Mouse (Mus musculus) embryonic facial prominence, embryonic 14.5 days (tissue): Measurements from ENCODE around the gene Gapvd1. TPM values are rescaled to one million over a fixed set of nuclear protein-coding genes. Genes with fewer than 3 reads are reported as not detected.
A peak's percentile ranks its signal among the peaks of the same experiment; 100 is the strongest.

Source experiments
- ATAC-seq: fragments of 200-750 bp; cut with Nextera tagmentation; 2 replicates; pipeline ENCODE4 v1.8.0; 2017; ENCODE audit warnings: low read depth, moderate number of reproducible peaks, moderate TSS enrichment
- DNase-seq: peaks from one replicate; pipeline ENCODE4 v3.0.0-alpha.2; 2015; ENCODE audit warnings: low spot score
- H3K27ac ChIP-seq: fragments of 300-500 bp; sonication (generic); replicated peaks from 2 replicates; pipeline ENCODE4 v1.5.1; 2014; ENCODE audit warnings: low read depth, mild to moderate bottlenecking, low read length, moderate library complexity
- H3K27me3 ChIP-seq: fragments of 300-500 bp; sonication (generic); replicated peaks from 2 replicates; pipeline ENCODE4 v1.6.1; 2014; ENCODE audit warnings: low read length; ENCODE audit not compliant: control insufficient read depth, insufficient read depth
- H3K36me3 ChIP-seq: fragments of 300-500 bp; sonication (generic); 2 replicates; pipeline ENCODE4 v1.6.1; 2014; ENCODE audit warnings: low read length, mixed read lengths; ENCODE audit not compliant: control insufficient read depth, insufficient read depth
- H3K4me1 ChIP-seq: fragments of 300-500 bp; sonication (generic); 2 replicates; pipeline ENCODE4 v1.6.1; 2014; ENCODE audit warnings: antibody characterized with exemption, low read length; ENCODE audit not compliant: control insufficient read depth, insufficient read depth
- H3K4me2 ChIP-seq: fragments of 300-500 bp; sonication (generic); 2 replicates; pipeline ENCODE4 v1.6.1; 2014; ENCODE audit warnings: low read depth, mild to moderate bottlenecking, low read length, moderate library complexity, mixed read lengths
- H3K4me3 ChIP-seq: fragments of 300-500 bp; sonication (generic); 2 replicates; pipeline ENCODE4 v1.5.1; 2014; ENCODE audit warnings: low read depth, mild to moderate bottlenecking, low read length
- H3K9ac ChIP-seq: fragments of 300-500 bp; sonication (generic); 2 replicates; pipeline ENCODE4 v1.6.1; 2014; ENCODE audit warnings: low read depth, mild to moderate bottlenecking, low read length, moderate library complexity, mixed read lengths
- H3K9me3 ChIP-seq: fragments of 300-500 bp; sonication (generic); 2 replicates; pipeline ENCODE4 v1.6.1; 2016; ENCODE audit warnings: low read length; ENCODE audit not compliant: control insufficient read depth
- WGBS: fragments of 180-500 bp; shearing (Covaris S2); extraction: QIAGEN DNeasy Blood & Tissue Kit; methylation state at CpG from one replicate; pipeline ENCODE4 v1.1.7; 2014; 5-methylcytosine and 5-hydroxymethylcytosine counted together
- polyA plus RNA-seq: library from polyadenylated mRNA; unstranded; fragments of >200 nt; fragmentation: Nextera tagmentation; extraction: Ambion mirVana; gene quantifications from 2 replicates; pipeline ENCODE4 v1.2.1, GENCODE M21; 2014

The Gapvd1 gene
- polyA plus RNA-seq, 1 experiment from 2014 or later, result 92.3 TPM

DNA sequence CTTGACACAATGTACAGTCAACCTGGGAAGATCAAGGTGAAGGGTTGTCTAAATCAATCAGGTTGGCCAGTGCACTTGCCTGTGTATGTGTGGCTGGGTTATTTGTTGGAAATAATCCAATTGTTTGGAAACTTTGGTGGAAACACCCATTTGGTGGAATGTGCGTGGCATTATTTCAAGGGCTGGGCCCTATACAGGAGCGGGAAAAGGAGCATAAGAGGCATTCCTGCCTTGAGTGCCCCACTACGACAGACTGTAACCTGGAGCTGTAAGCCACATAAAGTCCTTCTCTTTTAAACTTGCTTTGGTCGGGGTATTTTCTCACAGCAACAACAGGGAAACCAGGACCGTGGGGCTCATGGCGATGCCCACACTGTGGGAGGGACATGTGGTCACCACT is 84.6 kb downstream of the Gapvd1 start:
- WGBS, result 74% methylated on average over 6 of the region's 6 CpGs
- H3K4me3 ChIP-seq, result no peak overlapping the region
- H3K9ac ChIP-seq, result no peak overlapping the region
- no peaks in the 10 kb centered on the region for H3K9me3 ChIP-seq
- H3K27me3 ChIP-seq, result no peaks in the 10 kb centered on the region
- no peak overlapping the region for H3K4me2 ChIP-seq
- peaks cover 8% of the 10 kb centered on the region; the same call in 1 of the 2 replicates for H3K4me1 ChIP-seq
- H3K36me3 ChIP-seq, result peaks cover 9% of the 10 kb centered on the region
- no peak for ATAC-seq
- no peak overlapping the region for H3K27ac ChIP-seq
- DNase-seq, result no peak

DNA sequence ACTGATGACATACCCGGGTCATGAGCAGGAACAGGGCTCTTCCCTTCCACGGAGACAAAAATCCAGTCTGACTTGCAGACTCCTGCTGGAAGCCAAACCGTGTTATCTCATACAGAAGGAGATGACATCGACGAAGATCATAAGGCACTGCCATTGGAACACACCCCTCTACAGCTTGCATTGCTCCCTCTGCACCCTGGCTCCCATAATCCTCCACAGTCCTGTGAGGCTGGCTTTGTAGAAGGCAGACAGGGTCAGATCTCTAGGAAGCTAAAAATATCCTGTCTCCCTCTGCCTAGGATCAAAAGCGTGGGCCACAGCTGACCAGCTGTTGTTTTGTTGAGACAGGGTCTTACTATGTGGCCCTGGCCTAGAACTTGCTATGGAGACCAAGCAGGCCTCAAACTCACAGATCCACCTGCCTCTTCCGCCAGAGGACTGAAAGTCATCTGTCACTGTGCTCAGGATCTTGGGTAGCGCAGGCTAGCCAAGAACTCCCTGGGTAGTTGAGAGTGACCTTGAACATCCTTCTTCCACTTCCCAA is 85.8 kb downstream of the Gapvd1 start:
- Histone ChIP-seq H3K4me1 (peaks cover 8% of the 10 kb centered on the region; the same call in 1 of the 2 replicates), H3K4me2 (no peak overlapping the region), H3K27ac (no peak overlapping the region), H3K9me3 (no peaks in the 10 kb centered on the region), H3K27me3 (no peaks in the 10 kb centered on the region), H3K4me3 (no peak overlapping the region), H3K9ac (no peak overlapping the region), H3K36me3 (no peaks in the 10 kb centered on the region)
- ATAC-seq (peak; percentile 9; the same call in 1 of the 2 replicates), DNase-seq (no peak)
- 52% methylated on average over 8 of the region's 8 CpGs for whole genome bisulfite sequencing

DNA sequence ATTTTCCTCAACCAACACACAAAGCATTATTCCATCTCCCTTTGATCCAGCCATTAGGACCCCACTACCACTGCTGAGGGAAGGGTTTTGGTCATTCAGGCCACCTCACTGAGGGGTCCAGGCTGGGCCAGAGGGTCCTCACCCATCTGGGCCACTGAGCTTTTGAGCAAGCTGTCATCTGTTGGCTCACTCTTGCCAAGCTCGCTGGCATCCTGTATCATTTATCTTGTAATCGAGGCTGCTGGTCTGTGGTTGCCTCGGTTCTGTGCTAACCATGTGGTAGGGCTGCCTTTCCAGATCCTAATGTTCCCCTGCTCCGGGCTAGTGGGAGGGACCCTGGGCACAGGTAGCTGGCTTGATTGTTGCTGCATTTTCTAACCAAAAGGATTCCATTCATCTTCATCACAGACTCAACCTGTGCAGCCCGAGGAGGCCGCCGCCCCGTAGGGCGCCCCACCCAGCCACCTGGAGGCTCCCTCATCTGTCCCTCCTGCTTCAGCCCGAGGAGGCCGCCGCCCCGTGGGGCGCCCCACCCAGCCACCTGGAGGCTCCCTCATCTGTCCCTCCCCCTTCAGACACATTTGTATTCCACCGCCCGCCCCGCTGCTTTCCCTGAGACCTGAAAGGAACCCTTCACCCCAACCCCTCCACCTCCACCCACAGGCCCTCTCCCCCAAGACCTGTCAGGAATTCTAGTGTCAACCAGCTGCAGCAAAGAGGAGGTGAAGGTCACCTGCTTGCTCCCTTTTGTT is 86.4 kb downstream of the Gapvd1 start:
- no peak for ATAC-seq
- H3K4me2 ChIP-seq, result no peak overlapping the region; the same call in 1 of the 2 replicates
- WGBS, result 38% methylated on average over 17 of the region's 17 CpGs

DNA sequence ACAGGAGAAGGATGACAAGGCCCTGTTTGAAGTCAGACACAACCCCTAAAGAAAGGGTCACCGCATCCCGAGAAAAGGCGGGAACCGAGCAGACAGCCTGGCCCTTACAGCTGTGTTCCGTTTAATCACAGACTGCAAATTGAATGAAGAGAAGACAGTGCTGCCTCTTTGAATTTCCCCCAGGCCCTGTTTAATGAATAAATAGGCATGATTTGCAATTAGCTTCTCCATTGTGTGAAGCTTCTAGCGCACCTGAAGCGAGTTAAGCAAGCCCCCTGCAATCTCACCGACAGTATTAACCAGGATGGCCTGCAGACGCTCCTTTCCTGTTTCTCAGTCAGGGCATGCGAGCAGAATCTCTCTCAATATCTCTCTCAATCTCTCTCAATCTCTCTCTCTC is 87.2 kb downstream of the Gapvd1 start:
- no peak for ATAC-seq
- Histone ChIP-seq H3K4me2 (no peak overlapping the region), H3K9me3 (no peaks in the 10 kb centered on the region), H3K4me3 (no peak overlapping the region), H3K4me1 (peaks cover 8% of the 10 kb centered on the region; the same call in 1 of the 2 replicates), H3K27ac (no peak overlapping the region), H3K27me3 (no peaks in the 10 kb centered on the region), H3K36me3 (no peaks in the 10 kb centered on the region), H3K9ac (no peak overlapping the region)
- WGBS, result 28% methylated on average over 10 of the region's 10 CpGs
- DNase-seq, result no peak

More for the DNA sequence above, 86.4 kb downstream of the Gapvd1 start:
- Histone ChIP-seq H3K4me1 (peaks cover 8% of the 10 kb centered on the region; the same call in 1 of the 2 replicates), H3K27me3 (no peaks in the 10 kb centered on the region), H3K9ac (no peak overlapping the region), H3K4me3 (no peak overlapping the region), H3K9me3 (no peaks in the 10 kb centered on the region), H3K36me3 (no peaks in the 10 kb centered on the region), H3K27ac (no peak overlapping the region)
- DNase-seq, result no peak

DNA sequence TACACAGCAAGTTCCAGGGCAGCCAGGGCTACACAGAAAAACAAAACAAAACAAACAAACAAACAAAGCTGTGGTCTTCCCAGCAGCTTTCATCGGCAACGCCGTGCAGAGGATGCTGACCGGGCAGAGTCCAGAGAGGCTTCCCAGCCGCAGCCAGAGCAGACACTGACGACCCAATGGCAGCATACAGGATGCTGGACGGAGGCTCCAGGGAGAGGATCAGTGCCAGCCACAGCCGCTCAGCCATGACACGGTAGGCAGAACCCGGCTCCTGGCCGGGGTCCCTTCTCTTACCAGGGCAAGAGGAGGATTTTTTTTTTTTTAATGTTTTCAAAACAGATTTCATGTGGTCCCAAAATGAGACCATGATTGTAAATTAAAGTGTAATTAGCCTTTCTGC is 107.6 kb downstream of the Gapvd1 start:
- H3K27me3 ChIP-seq, result no peaks in the 10 kb centered on the region
- no peak overlapping the region for H3K4me3 ChIP-seq
- H3K36me3 ChIP-seq, result no peaks in the 10 kb centered on the region
- ATAC-seq (no peak), DNase-seq (no peak)
- no peak overlapping the region for H3K9ac ChIP-seq
- 0 out of 2 replicates have a peak, but pooled peaks cover 2% of the 10 kb centered on the region for H3K9me3 ChIP-seq
- 71% methylated on average over 11 of the region's 11 CpGs for WGBS
- H3K4me1 ChIP-seq, result peaks cover 9% of the 10 kb centered on the region
- no peak overlapping the region for H3K27ac ChIP-seq
- no peak overlapping the region for H3K4me2 ChIP-seq

DNA sequence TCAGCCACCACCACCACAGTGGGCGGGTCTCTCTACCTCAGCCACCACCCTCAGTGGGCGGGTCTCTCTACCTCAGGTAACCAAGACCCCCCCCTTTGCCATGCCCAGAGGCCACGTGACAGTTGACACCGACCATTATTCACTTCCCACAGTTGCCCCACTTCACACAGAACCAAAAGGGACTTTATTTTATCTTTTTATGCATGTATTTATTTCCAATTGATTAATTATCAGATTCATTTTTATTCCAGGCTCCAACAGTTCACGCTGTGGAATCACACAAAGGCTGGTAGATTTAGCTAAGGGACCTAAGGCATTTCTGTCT is 108.5 kb downstream of the Gapvd1 start:
- peak overlapping the region; percentile 69 for H3K4me2 ChIP-seq
- H3K9ac ChIP-seq, result peak overlapping the region; percentile 50
- H3K27ac ChIP-seq, result no peak overlapping the region
- DNase-seq (peak; percentile 89), ATAC-seq (no peak)
- H3K4me1 ChIP-seq, result peaks cover 9% of the 10 kb centered on the region
- H3K4me3 ChIP-seq, result peak overlapping the region; percentile 38
- 0 out of 2 replicates have a peak, but pooled peaks cover 2% of the 10 kb centered on the region for H3K9me3 ChIP-seq
- 10% methylated on average over 5 of the region's 5 CpGs for WGBS
- no peaks in the 10 kb centered on the region for H3K36me3 ChIP-seq
- H3K27me3 ChIP-seq, result no peaks in the 10 kb centered on the region

DNA sequence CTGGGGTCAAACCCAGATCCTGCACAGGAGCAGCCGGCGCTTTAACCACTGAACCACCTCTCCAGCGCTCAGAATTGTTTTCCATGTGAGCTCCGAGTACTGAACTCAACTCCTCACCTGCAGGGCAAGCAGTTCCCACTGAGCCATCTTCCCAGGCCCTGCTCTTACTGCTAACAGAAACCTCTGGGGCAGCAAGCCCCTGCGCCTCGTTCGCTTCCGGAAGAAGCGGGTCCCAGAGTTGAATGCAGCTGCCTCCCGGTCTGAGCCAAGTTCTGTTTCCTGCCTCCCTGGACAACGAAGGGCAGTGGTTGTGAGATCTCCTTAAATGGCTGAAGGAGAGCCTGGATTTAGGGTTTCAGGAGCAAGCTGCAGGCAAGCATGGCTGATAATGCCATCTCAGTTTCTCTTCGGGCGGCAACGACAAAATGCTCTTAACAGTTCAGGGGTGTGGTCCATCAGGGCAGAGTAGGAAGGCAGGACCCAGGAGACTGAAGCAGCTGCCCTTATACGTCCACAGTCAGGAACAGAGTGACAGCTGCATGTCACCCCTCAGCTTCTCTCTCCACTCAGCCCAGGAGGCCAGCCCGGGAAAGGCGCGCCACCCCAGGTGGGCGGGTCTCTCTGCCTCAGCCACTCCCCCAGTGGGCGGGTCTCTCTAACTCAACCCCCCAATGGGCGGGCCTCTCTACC is 109.0 kb downstream of the Gapvd1 start:
- H3K27me3 ChIP-seq, result no peaks in the 10 kb centered on the region
- no peaks in the 10 kb centered on the region for H3K36me3 ChIP-seq
- H3K4me3 ChIP-seq, result peak overlapping the region; percentile 38
- peak overlapping the region; percentile 50 for H3K9ac ChIP-seq
- no peak overlapping the region for H3K27ac ChIP-seq
- DNase-seq, result peak; percentile 19
- 17% methylated on average over 17 of the region's 21 CpGs for WGBS
- peak; percentile 92 for ATAC-seq
- 0 out of 2 replicates have a peak, but pooled peaks cover 2% of the 10 kb centered on the region for H3K9me3 ChIP-seq
- peak overlapping the region; percentile 69 for H3K4me2 ChIP-seq
- peaks cover 9% of the 10 kb centered on the region for H3K4me1 ChIP-seq

DNA sequence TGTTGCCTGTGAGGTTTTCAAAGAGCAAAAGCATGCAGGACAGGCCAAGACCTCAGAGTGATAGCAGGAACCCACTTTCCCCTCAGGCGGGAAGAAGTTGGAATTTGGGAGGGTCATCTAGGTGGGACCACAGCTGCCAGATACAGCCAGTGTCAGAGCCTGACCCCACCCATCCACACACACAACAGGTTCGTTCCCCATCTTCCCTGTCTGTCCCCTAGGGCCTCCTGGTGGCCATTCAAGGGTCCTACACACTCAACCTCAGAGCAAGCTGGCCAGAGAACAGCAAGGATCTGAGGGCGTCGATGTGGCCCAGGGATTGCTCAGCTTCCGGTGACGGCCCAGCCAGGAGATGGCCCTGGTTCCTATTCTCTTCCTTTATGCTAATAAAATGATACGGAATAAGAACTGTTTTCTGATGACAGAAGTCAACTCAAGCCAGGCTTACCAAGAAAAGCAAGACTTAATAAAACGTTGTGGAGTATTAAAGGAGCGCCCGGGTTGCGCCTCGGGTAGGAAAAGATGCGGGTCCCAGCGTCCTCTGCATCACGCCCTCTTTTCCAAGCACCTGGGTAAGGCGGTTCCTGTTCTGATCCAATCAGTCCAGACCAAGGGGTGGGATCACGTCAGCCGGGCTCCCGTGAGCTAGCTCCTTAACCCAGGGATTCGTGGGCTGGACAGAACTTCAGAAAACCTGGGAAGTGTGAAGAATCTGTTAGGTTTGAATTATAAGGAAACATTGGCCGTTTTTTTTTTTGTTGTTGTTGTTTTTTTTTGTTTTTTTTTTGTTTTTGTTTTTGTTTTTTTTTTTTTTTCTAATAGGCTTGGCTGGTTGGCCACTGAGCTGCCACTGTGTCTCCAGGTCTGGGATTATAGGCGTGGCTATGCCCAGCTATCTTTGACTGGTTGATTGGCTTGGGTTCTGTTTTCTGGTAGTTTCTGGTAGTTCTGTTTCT is 110.2 kb downstream of the Gapvd1 start:
- Histone ChIP-seq H3K4me2 (no peak overlapping the region), H3K9me3 (0 out of 2 replicates have a peak, but pooled peaks cover 2% of the 10 kb centered on the region), H3K27ac (no peak overlapping the region), H3K27me3 (no peaks in the 10 kb centered on the region), H3K36me3 (no peaks in the 10 kb centered on the region), H3K9ac (no peak overlapping the region), H3K4me3 (no peak overlapping the region), H3K4me1 (peaks cover 9% of the 10 kb centered on the region)
- ATAC-seq (no peak), DNase-seq (no peak)
- WGBS, result 41% methylated on average over 22 of the region's 22 CpGs
